Mouse (Mus musculus) liver, embryonic 16.5 days (tissue): ENCODE data around the gene Vps45. TPM values are rescaled to one million over a fixed set of nuclear protein-coding genes. Genes with fewer than 3 reads are reported as not detected.

Experiments
- ATAC-seq: fragments of 200-750 bp; cut with Nextera tagmentation; 2 replicates; pipeline ENCODE4 v1.8.0; 2017; ENCODE audit warnings: low read depth, mild to moderate bottlenecking, moderate number of reproducible peaks, moderate library complexity
- H3K27ac ChIP-seq: fragments of 300-500 bp; sonication (generic); 2 replicates; pipeline ENCODE4 v1.5.1; 2014; ENCODE audit warnings: mild to moderate bottlenecking, low read length
- H3K27me3 ChIP-seq: fragments of 300-500 bp; sonication (generic); 2 replicates; pipeline ENCODE4 v1.6.1; 2014; ENCODE audit warnings: low read depth, low read length, mixed read lengths; ENCODE audit not compliant: control insufficient read depth, insufficient read depth
- H3K36me3 ChIP-seq: fragments of 300-500 bp; sonication (generic); 2 replicates; pipeline ENCODE4 v1.6.1; 2014; ENCODE audit warnings: mild to moderate bottlenecking; ENCODE audit not compliant: control insufficient read depth, insufficient read depth
- H3K4me1 ChIP-seq: fragments of 300-500 bp; sonication (generic); 2 replicates; pipeline ENCODE4 v1.6.1; 2014; ENCODE audit warnings: low read depth, low read length, mixed read lengths; ENCODE audit not compliant: control insufficient read depth
- H3K4me2 ChIP-seq: fragments of 300-500 bp; sonication (generic); 2 replicates; pipeline ENCODE4 v1.6.1; 2014; ENCODE audit warnings: low read depth, low read length, mixed read lengths
- H3K4me3 ChIP-seq: fragments of 300-500 bp; sonication (generic); 2 replicates; pipeline ENCODE4 v1.5.1; 2014; ENCODE audit warnings: low read depth, mild to moderate bottlenecking, low read length
- H3K9ac ChIP-seq: fragments of 300-500 bp; sonication (generic); 2 replicates; pipeline ENCODE4 v1.6.1; 2014; ENCODE audit warnings: low read depth, low read length
- H3K9me3 ChIP-seq: fragments of 300-500 bp; sonication (generic); replicated peaks from 2 replicates; pipeline ENCODE4 v1.6.1; 2016; ENCODE audit warnings: low read length; ENCODE audit not compliant: control insufficient read depth
- WGBS: fragments of 180-500 bp; shearing (Covaris S2); extraction: QIAGEN DNeasy Blood & Tissue Kit; methylation state at CpG from one replicate; pipeline ENCODE4 v1.1.7; 2014; ENCODE audit not compliant: insufficient replicate concordance; 5-methylcytosine and 5-hydroxymethylcytosine counted together
- polyA plus RNA-seq: library from polyadenylated mRNA; unstranded; fragments of >200 nt; fragmentation: Nextera tagmentation; extraction: Ambion mirVana; gene quantifications from 2 replicates; pipeline ENCODE4 v1.2.1, GENCODE M21; 2015

The Vps45 gene
- polyA plus RNA-seq, 1 experiment from 2014 or later: 11.7 TPM

DNA sequence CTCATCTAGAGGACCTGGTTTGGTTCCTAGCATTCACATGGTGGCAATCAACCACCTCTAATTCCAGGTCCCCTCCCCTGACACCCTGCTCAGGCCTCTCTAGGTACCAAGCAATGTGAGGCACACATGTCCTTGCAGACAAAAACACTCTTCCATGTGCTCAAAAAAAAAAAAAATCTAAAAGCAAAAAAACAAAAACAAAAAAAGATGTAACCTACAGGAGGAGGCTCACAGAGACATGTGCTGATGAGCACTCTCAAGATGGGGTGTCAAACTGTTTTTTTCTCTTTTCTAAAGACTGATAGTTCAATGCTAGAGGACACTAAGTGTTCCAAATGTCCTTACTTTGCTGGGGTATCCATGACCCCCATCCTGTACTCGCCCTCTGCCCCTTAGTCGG, 23.8 kb upstream of the Vps45 start:
- Histone ChIP-seq H3K4me1 (peaks cover 12% of the 10 kb centered on the region), H3K36me3 (no peaks in the 10 kb centered on the region), H3K4me3 (no peak overlapping the region), H3K9me3 (no peaks in the 10 kb centered on the region), H3K9ac (no peak overlapping the region), H3K27me3 (no peaks in the 10 kb centered on the region), H3K27ac (no peak overlapping the region), H3K4me2 (no peak overlapping the region)
- WGBS: 69% methylated on average over 2 of the region's 2 CpGs
- no peak for ATAC-seq

- no peak overlapping the region for H3K9ac ChIP-seq
- H3K27me3 ChIP-seq: no peaks in the 10 kb centered on the region
- H3K4me2 ChIP-seq: no peak overlapping the region
- H3K9me3 ChIP-seq: no peaks in the 10 kb centered on the region
- H3K36me3 ChIP-seq: no peaks in the 10 kb centered on the region
- H3K4me1 ChIP-seq: peaks cover 9% of the 10 kb centered on the region
- ATAC-seq: peak; percentile 32; the same call in 1 of the 2 replicates
- H3K27ac ChIP-seq: no peak overlapping the region
- WGBS: 56% methylated on average over 4 of the region's 4 CpGs
- H3K4me3 ChIP-seq: no peak overlapping the region
Observed at GRCm38 (mm10) chr3:96081650-96082049, 23.4 kb upstream of the Vps45 start.

- ATAC-seq: no peak
- no peak overlapping the region for H3K9ac ChIP-seq
Observed at GRCm38 (mm10) chr3:96081006-96081405, 22.7 kb upstream of the Vps45 start.

DNA sequence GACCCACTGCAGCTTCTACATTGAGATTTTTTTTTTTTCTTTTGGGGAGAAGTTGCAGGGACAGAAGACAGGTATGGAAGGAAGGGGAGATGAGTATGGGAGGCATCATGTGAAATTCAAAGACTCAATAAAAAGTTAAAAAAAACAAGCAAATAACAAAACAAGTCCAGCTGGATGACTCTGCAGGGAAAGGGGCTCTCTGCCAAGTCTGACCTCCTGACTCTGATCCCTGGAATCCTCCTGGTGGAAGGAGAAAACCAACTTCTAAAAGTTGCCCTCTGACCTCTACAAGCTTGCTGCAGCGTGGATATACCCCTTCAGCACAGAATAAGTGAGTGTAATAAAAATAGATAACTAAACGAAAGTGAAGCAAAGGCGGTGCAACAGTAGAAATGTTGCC, 20.4 kb upstream of the Vps45 start:
- Histone ChIP-seq H3K4me2 (no peak overlapping the region), H3K4me1 (peaks cover 9% of the 10 kb centered on the region), H3K9ac (no peak overlapping the region), H3K4me3 (no peak overlapping the region), H3K36me3 (no peaks in the 10 kb centered on the region), H3K9me3 (no peaks in the 10 kb centered on the region), H3K27me3 (no peaks in the 10 kb centered on the region), H3K27ac (no peak overlapping the region)
- ATAC-seq: no peak
- 56% methylated on average over 3 of the region's 3 CpGs for WGBS

More at GRCm38 (mm10) chr3:96081006-96081405, 22.7 kb upstream of the Vps45 start:
- Histone ChIP-seq H3K36me3 (no peaks in the 10 kb centered on the region), H3K4me2 (no peak overlapping the region), H3K9me3 (no peaks in the 10 kb centered on the region), H3K27ac (no peak overlapping the region), H3K27me3 (no peaks in the 10 kb centered on the region), H3K4me1 (peaks cover 9% of the 10 kb centered on the region), H3K4me3 (no peak overlapping the region)
- WGBS: 71% methylated on average over 1 of the region's 1 CpGs

- no peak overlapping the region for H3K4me3 ChIP-seq
- WGBS: 52% methylated on average over 6 of the region's 6 CpGs
Observed at GRCm38 (mm10) chr3:96078066-96078465, 19.8 kb upstream of the Vps45 start.

GRCm38 (mm10) chr3:96072921-96073486, 14.7 kb upstream of the Vps45 start:
- no peak overlapping the region for H3K27ac ChIP-seq
- H3K27me3 ChIP-seq: no peaks in the 10 kb centered on the region
- no peak overlapping the region for H3K9ac ChIP-seq
- no peaks in the 10 kb centered on the region for H3K4me1 ChIP-seq
- no peaks in the 10 kb centered on the region for H3K36me3 ChIP-seq
- ATAC-seq: no peak
- WGBS: 53% methylated on average over 12 of the region's 12 CpGs
- no peak overlapping the region for H3K4me3 ChIP-seq
- no peak overlapping the region for H3K4me2 ChIP-seq
- no peaks in the 10 kb centered on the region for H3K9me3 ChIP-seq

More at GRCm38 (mm10) chr3:96078066-96078465, 19.8 kb upstream of the Vps45 start:
- no peaks in the 10 kb centered on the region for H3K36me3 ChIP-seq
- no peak overlapping the region for H3K4me2 ChIP-seq
- H3K4me1 ChIP-seq: peaks cover 7% of the 10 kb centered on the region
- H3K9me3 ChIP-seq: no peaks in the 10 kb centered on the region
- H3K27me3 ChIP-seq: no peaks in the 10 kb centered on the region
- no peak for ATAC-seq
- H3K27ac ChIP-seq: no peak overlapping the region
- no peak overlapping the region for H3K9ac ChIP-seq

DNA sequence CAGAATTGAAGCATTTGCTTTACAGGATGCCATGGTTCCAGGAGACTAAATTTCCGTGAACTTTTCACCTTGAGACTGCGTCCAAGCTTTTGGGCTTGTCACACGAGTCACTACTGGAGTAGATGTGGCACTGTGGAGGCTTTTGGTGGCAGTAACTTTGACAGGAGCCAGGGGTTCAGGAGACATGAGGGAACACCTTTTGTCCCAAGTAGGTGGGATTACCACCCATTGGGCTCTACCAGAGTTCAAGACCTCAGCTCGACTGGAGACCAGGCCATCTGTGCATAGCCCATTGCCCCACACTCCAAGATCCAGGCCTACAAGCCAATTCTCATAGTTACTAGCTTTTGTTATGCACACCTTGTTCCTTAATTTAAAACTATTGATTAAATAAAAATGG, 12.0 kb upstream of the Vps45 start:
- Histone ChIP-seq H3K4me1 (no peaks in the 10 kb centered on the region), H3K4me2 (no peak overlapping the region), H3K27me3 (no peaks in the 10 kb centered on the region), H3K9me3 (no peaks in the 10 kb centered on the region), H3K27ac (no peak overlapping the region), H3K36me3 (no peaks in the 10 kb centered on the region), H3K9ac (no peak overlapping the region), H3K4me3 (no peak overlapping the region)
- WGBS: 63% methylated on average over 4 of the region's 4 CpGs
- ATAC-seq: no peak

- no peak overlapping the region for H3K27ac ChIP-seq
- no peak overlapping the region for H3K4me3 ChIP-seq
- no peaks in the 10 kb centered on the region for H3K27me3 ChIP-seq
- H3K36me3 ChIP-seq: no peaks in the 10 kb centered on the region
- H3K4me1 ChIP-seq: no peaks in the 10 kb centered on the region
- H3K4me2 ChIP-seq: no peak overlapping the region
- WGBS: 33% methylated on average over 1 of the region's 1 CpGs
- no peaks in the 10 kb centered on the region for H3K9me3 ChIP-seq
- no peak for ATAC-seq
- no peak overlapping the region for H3K9ac ChIP-seq
Observed at GRCm38 (mm10) chr3:96069542-96069941, 11.3 kb upstream of the Vps45 start.

GRCm38 (mm10) chr3:96069046-96069445, 10.8 kb upstream of the Vps45 start:
- ATAC-seq: no peak
- Histone ChIP-seq H3K27me3 (no peaks in the 10 kb centered on the region), H3K27ac (no peak overlapping the region), H3K4me1 (no peaks in the 10 kb centered on the region), H3K9ac (no peak overlapping the region), H3K36me3 (no peaks in the 10 kb centered on the region), H3K4me2 (no peak overlapping the region), H3K4me3 (no peak overlapping the region), H3K9me3 (no peaks in the 10 kb centered on the region)
- 80% methylated on average over 6 of the region's 6 CpGs for WGBS
